Mouse (Mus musculus) lung, adult 2 months (tissue): ENCODE measurements around the gene N6amt1.

Source experiments
- CTCF ChIP-seq: fragments of 200-500 bp; IDR thresholded peaks from 2 replicates; pipeline ENCODE4 v1.5.1; 2011; ENCODE audit warnings: mild to moderate bottlenecking, low read length, control low read depth; ENCODE audit not compliant: insufficient read depth
- POLR2A ChIP-seq: fragments of 200-500 bp; IDR thresholded peaks from 2 replicates; pipeline ENCODE4 v1.6.1; 2011; ENCODE audit warnings: low read depth, mild to moderate bottlenecking, control low read depth, low read length, borderline replicate concordance; ENCODE audit errors: extremely low read depth

DNA sequence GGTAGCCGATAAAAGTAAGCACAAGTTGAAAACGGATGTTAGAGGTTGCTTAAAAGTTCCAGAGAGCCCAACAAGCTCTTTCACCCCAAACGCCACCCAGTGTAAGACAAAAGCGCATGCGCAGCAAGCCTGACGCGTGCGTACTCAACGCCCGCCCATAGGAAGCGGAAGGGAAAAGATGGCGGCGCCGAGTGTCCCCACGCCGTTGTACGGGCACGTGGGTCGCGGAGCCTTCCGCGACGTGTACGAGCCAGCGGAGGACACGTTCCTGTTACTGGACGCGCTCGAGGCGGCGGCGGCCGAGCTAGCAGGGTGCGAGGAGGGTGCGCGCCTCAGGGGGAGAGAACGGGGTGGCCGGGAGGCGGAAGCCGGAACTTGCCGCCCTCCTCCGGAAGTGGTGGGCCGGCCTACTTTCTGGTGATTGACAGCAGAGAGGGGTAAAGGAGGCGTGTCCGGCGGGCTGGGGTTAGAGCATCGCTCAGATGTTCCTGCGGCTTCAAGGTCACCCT, at the start of gene N6amt1:
- TF ChIP-seq CTCF (no peak), POLR2A (peak; percentile 58; the same call in 1 of the 2 replicates)
